Mouse (Mus musculus): ENCODE measurements around the gene Dpp6.
A peak's percentile ranks its signal among the peaks of the same experiment; 100 is the strongest.

Dpp6 gene

DNA sequence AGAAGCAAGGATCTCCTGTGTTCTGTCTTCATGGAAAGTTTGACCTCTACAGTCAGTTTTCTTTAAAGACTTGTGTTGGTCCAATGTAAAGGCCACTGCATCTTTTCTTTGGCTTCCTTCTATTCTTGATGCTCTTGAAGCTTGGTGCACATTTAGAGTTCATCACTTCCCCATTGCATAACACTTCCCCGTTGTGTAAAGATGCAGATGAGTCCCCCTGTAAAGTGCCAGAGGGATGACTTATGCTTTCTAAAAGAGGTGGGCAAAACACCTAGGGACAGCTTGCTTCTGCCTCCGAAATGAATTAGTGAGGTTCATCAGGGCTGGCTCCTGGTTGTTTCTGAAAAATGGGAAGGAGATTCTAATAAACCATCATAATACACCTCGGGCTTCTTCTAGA is 553.8 kb downstream of the Dpp6 start:
- DNase-seq (ENCODE audit: low read depth, low spot score): no peak

DNA sequence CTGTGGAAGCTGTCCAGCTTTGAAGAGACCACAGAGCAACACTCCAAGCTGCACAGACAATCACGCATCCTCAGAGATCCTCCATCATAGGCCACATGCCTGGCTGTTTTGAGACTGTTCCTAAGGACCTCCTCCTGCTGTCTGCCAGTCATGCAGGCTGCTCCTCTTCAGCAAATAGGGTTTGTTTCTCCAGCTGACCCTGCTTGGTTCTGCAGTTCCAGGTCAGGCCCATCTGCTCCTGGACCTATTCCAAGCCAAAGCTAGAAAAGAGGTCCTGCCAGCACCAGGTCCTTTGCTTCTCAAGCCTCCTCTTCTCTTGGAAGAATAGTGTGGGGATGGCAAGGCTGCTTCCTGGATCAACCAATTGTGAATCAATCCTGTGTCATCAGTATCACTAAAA is 556.9 kb downstream of the Dpp6 start:
- DNase-seq (ENCODE audit: low read depth, low spot score): no peak

DNA sequence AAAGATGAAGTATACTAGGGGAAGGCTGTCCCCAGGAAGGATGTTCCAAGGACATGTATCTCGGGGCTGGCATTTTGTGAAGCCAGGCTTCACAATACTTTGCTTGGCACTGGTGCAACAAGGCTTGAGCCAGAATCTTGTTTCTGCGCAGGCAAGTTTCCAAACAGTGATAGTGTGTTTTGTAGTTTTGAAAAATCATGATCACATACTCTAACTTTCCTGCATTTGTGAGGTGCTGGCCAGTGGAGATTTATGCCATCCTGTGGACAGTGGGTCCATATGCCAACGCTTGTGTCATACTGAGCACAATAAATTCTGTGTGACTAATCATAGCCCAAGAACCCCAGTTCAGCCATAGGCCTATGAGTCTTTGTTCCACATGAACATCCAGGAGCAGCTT is 558.8 kb downstream of the Dpp6 start:
- DNase-seq (ENCODE audit: low read depth, low spot score): no peak

DNA sequence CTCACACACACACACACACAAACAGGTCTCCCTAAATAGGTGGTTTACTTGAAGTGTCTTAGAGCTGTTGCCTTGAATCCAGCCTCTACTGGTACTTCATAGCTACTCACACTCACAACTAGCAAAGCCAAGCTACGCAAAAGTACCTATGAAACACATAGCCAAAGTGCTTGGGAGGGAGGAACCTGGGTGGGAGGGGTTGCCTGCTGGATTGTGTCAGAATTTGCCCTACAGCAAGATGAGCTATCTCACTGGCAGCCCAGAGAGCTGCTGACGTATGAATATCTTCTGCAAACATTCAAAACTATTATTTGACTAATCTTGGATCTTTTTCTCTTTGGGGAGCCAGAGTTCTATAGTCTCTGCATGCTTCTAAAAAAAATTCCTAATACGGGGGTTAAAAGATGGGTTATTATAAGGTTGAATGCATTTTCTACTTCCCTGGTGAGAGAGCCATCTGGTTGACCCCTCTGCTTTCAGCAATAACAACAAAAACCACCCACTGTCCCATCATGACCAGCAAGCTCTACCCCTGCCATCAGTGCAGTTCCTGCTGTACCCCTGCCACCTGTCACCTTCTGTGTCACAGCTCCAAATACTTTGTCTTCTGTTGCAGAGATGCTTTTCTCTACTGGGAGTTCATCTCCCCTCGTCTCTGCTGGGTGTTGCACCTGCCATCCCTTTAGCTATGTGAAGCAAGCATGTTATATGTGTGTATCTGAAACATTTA is 563.8 kb downstream of the Dpp6 start:
- no peak for DNase-seq (ENCODE audit: low read depth, low spot score)

DNA sequence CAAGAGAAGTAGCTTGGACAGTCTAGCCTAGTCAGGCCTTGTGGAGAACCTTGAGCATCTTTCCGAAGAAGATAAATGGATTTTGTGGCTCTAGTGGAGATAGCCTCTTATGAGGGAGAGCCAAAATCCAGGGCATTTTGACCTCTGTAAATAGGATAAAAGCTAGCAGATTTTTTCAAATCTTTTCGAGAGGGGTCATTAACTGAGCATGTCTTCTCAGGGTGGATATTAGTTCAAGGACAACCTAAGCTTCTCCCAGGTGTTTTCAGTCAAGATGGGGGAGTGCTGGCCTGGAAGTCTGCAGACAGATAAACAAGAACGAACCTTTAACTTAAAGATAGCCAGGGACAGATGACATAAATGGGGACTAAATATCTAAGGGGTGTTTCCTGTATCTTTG is 581.4 kb downstream of the Dpp6 start:
- no peak for DNase-seq (ENCODE audit: low read depth, low spot score)

DNA sequence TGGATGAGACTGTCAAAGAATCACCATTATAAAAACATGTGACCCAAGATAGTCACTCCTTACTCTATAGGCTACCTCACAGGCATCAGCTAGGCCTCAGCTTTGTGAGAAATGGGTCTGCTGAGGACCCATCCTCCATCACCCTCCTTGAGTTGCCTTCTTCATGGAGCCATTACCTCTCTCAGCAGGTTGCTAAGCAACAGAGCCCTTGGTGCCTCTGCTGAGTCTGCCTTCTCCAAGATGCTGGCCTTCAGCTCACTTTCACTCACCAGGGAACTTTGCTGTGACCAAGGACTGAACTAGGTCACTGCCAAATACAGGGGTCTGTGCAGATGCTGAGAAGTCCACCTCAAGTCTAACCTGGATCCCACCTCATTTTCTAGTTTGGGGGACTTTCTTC is 582.1 kb downstream of the Dpp6 start:
- no peak for DNase-seq (ENCODE audit: low read depth, low spot score)

DNA sequence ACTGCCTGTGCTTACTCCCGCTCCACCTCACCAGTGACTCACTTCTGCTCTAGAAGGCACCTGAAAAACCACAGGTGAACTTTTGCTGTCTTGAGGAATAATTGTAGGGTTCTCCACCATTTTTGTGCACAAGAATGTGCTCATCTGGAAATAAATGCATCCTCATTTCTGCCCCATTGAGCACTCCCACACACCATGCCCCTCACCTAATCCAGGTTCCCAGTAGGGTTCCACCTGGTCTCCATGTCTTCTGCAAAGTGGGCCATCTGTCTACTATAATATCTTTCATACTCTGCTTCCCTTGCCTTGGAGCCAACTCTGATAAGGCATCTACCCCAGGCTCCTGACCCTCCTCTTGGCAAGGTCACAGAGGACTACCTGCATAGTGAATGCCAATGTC is 585.6 kb downstream of the Dpp6 start:
- DNase-seq (ENCODE audit: low read depth, low spot score): no peak

DNA sequence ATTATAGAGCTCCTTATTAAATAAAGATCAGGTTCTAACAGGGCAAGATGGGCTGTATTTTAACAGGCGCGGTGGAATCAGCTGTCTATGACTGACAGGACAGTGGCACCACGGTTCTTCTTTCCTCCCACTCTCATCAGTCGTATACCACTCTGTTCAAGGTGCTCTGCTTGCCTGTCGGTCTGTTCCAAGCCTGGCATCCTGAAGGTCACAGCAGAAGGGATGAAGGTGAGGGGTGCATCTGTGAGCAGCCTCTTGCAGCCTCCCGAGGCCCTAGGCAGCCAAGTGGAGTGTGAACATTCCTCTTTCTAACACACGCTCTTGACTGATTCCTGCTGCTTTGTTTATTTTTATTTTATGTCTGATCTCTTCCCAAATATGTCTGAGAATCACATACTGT is 591.9 kb downstream of the Dpp6 start:
- DNase-seq (ENCODE audit: low read depth, low spot score): no peak

DNA sequence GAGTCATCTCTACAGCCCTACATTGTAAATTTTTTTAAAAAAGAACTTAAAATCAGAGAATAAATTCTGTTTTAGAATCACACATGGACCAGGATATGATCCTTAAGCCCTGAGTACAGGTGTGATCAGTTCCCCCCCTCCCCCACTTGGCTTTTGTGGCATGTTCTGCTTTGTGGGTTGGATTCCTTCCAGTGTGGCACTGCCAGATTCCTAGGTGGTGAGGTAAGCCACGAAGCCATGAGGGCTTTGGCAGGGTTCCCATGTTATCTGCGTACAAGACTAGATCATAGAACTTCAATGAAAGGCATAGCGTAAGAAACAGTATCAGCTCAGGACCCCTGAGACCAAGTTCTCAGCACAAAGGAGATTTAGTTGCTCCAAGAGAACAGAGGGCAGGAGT is 596.0 kb downstream of the Dpp6 start:
- no peak for DNase-seq (ENCODE audit: low read depth, low spot score)

DNA sequence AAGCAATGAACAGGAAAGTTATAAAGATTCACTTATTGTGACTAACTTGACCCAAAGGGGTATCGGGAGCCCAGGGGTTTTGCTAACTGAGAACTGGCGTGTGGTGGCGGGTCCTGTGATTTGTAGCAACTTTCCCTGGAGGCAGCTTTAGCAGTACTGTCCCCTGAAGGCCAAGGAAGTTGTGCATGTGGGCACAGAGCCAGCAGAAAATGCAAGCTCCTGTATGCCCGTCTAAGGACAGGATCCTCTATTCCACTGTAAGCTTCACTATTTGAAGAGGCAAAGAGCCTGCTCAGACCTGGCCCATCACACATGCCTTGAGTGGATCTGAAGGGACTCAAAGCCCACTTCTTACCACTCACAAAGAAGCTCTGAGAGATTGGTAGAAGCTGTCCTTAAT is 598.5 kb downstream of the Dpp6 start:
- DNase-seq (ENCODE audit: low read depth, low spot score): no peak

DNA sequence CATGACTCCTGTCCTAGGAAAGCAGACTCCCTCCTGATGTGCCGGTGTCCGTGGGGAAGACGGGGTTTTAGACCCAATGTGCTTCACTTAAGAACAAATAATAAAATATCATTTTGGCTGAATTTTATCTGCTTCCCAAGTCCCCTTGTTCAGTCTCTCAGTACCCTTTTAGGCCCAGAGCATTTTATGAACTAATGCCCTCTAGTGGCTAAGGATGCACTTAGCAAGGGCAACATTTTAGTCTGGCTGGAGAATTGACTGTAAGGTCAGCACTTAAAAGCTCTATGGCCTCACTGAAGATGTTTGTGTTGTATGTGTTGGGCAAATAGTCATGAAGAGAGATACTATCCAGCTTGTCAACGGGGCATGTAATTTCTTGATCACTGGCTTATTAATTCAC is 599.6 kb downstream of the Dpp6 start:
- peak; percentile 73 for DNase-seq (ENCODE audit: low read depth, low spot score)

DNA sequence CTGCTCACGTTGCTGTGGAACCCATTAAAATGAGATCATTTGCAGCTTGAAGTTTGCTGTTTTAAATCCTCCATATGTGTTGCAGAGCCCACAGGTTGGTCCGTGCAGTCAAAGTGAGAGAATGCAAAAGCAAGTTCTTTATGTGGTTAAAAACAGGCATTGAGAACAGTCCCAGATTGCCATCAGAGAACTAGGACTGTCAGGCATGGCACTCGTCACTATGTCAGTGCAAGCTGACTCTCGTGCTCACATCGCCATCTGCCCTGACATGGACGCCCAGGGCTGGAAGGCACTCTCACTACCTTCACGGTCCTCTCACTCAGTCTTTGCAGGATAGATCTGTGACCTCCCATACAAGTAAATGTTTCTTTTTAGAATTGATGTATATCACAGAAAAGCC is 600.4 kb downstream of the Dpp6 start:
- no peak for DNase-seq (ENCODE audit: low read depth, low spot score)

DNA sequence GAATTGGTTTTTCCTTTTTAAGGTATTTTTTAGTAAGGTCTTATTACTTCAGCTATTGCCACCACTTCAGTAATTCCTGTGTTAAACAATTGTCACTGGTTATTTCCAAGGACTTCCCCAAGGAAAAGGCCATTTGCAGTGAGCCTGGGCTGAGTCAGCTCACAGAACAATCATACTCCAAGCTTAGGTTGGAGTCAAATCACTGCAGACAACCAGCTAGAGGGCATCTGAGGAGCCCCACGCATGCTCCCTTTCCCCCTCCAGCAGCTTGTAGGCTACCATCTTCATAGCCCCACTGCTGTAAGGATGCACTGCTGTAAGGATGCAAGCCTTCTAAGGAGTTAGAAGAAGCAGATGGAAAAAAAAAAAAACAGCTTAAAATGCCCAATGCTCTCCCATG is 601.9 kb downstream of the Dpp6 start:
- peak; percentile 40 for DNase-seq (ENCODE audit: low read depth, low spot score)

DNA sequence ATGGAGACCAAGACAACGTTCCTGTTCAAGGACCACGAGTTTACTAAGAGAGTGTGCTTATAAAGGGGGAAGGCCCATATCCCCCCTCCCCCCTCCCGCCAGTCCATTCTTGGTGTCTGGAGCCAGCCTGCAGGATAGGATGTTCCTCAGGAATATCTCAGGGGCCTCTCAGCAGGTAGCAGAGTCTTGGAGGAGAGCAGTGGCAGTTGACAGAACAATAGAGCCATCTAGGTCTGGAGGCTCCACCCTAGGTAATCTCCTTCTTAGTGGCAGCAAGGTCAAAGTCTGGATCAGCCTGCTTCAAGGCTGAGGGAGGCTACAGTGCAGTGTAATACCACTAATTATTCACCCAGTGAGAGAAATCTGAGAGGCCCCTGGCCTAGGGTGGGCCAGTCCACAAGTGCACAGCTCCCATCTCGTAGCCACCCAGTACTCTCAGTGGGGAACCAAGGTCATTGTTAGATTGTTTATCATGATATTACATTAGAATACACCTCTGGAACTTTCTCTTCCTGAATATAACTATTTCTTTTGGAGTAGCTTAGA is 604.2 kb downstream of the Dpp6 start:
- DNase-seq (ENCODE audit: low read depth, low spot score): peak; percentile 76

DNA sequence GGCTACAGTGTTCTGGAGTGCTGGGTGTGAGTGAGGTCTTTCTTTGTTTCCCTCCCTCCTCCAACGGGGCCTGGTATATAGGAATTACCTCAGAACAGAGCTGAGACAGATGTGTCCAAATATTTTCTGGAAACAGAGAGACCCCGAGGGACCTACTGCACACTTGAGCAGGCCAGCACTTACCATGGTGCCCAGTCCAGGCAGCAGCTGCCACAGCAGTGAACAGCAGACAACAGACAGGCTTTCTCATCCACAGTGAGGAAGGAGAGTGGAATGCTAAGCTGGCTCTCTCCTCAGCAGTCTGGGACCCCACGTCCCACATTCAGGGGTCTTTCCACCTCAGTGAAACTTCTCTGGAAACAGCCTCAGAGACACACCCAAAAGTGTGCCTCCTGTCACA is 606.8 kb downstream of the Dpp6 start:
- no peak for DNase-seq (ENCODE audit: low read depth, low spot score)

DNA sequence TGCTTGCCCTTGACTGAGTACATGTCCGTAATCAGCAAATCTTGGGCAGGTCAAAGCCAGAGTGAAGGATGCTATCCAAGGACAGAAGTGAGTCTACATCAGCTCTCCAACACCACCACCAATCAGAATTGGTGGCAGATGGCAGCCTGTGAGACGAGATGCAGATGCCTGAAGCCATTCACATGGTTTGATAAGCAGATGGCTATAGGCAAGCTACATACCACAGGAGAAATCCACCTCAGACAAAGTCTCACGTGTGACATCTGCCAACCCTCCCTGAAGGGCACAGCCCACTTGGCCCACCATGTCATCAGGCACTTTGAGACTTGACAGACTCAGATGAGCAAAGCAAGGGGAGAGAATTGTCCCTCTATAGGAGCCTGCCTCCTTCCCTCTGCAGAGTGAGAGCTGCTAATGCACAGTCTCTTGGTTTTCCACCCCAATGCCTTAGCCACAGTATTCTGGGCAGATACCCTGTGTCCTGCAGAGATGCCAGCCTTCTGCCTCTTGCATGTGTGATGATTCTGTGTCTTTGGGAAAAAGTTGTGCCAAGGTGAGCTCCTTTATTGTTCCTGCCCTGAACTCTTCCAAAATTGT is 607.6 kb downstream of the Dpp6 start:
- no peak for DNase-seq (ENCODE audit: low read depth, low spot score)

DNA sequence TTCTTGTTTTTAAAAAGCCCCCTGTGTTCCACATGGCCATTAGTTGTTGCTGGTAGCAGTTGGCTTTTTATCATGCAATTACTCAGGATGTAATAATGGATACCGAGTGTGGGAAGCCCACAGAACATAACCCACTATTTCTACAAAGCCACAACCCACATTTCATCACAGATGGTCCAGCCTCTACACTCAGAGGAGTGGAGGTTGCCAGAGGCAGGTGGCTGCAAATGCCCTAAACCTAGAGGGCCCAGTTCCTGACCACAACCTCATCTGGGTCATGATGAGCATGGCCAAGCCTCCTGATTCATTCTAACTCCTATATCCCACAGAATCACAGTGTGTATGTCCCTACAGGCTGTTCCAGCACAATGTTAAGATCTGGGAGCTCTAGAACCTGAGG is 609.2 kb downstream of the Dpp6 start:
- no peak for DNase-seq (ENCODE audit: low read depth, low spot score)

DNA sequence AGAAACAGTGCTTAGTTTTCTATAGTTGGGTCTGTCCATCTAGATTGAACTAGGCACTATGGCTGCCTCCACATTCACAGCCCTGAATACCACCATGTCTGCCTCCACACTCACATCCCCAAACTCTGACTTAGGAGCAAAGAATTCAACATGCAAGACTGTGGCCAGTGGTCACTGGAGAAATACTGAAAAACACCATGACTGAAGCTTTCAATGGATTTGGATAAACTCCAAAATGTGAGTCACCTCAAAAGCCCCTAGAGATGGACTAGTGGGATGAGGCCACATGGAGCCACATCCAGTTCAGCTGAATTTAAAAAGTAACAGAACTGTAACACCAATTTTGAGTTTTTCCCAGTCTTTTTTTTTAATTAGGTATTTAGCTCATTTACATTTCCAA is 616.6 kb downstream of the Dpp6 start:
- DNase-seq (ENCODE audit: low read depth, low spot score): no peak

DNA sequence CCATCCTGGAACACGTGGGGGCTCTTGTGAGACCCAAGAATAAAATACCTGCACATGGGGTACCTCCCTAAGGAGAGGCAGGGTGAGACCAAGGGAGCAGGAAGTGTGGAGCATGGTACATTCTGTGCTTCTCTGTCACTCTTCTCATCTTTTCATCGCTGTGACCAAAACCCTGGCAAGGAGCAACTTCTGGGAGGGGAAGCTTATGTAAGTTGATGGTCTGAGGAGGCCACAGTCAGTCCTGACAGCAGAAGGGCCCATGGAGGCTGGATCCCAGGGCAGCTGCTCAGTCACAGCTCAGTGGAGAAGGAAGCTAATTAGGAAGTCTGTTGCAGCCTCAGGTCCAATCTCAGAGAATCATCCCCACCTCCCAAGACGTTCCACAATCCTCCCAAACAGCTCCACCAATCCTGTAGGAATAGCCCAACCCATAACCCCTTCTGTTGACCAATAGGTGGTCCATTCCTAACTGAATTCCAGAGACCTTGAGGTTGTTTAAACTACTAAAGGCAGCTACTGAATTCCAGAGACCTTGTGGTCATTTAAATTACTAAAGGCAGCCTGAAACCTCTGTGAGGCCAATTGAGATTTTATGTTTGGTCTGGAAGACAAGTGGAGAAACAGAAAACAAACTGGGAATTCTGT is 636.3 kb downstream of the Dpp6 start:
- DNase-seq (ENCODE audit: low read depth, low spot score): peak; percentile 87

DNA sequence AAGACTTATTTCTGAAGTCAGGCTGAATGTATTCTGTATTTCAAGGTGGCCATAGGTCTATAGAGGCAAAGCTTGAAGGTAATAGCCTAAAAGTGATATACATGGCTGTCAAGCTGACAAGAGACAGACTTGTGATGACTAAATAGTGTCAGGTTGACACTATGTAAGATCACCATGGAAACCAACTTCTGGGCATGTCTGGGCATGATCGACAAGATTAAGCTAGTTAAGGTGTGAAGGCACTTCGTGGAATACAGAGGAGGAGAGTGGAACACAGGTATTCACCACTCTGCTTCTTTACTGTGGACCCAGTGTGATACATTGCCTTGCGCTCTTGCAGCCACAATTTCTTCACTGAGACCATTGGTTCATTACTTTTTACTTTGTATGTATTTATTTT is 637.4 kb downstream of the Dpp6 start:
- DNase-seq (ENCODE audit: low read depth, low spot score): peak; percentile 58

DNA sequence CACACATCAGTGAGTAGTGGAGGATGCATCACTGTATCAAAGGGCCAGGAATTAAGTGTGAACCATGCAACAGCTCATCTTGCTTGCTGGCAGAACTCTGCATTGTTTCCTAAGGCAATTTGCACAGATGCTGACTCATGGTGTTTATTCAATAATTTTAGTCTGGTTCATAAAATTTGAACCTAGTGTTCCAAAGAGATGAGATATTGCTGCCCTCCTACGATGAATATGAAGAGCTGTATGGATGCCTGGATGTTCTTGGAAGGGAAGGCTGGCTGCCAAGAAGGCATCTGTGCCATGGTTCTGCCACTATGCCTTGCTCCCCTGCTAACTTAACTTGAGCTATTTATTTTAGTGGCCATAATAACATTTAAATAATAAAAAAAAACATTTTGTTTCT is 640.0 kb downstream of the Dpp6 start:
- DNase-seq (ENCODE audit: low read depth, low spot score): no peak

DNA sequence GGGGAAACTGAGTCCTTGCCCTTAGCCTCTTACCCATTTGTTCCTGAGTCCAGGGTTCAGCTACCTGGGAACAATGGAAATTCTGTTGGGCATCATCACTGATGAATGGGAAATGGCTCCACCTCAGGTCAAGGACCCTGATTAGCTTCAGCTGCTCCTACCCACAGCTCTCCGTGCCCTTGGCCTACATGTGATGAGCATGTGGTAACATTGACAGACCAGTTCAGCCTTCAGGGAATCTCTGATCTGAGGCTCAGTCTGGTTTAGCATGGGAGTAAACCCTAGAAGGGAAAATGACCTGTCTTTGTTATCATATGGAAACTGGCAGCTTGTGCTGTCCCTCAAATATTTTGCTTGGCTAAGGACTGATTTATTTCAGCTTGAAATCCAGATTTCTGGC is 640.7 kb downstream of the Dpp6 start:
- no peak for DNase-seq (ENCODE audit: low read depth, low spot score)

DNA sequence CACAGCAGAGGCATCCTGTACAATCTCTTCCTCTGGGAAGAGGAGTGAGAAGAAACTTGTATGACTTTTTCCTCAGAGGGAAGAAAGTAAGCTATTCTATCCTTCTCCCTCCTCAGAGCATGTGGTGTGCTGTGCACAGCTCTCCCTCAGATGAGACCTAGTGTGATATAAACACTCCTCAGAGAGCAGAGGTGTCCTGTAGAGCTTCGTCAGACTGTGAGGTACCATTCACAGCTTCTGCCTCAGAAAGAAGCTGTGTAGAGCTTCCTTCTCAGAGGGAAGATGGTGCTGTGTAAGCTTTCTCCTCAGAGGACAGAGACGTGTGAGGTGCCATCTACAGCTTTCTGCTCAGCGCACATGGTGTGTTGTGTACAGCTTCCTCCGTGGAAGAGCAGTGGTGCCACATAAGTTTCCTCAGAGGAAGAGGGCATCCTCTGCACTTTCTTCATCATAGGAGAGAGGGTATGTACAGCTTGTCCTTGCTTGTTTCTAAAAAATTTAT is 658.0 kb downstream of the Dpp6 start:
- no peak for DNase-seq (ENCODE audit: low read depth, low spot score)

Measured in ZHBTc4 (cell line).